Comparison of ENCODE assay signal across 10 mouse cellular contexts in genomic region chr5:129217481-129218221, GRCm38 (mm10).
DNase-seq lines count a peak whose midpoint lies in the region; ATAC-seq and TF ChIP-seq lines count a peak whose summit lies in the region.
"Had no signal": no experiment of that assay in that cellular context is flagged by ENCODE, and none has a peak within 500 bp of the region (broad histone marks: within the 10 kb centered on the region; RNA-seq: fewer than 3 reads in every experiment).

No protein-coding gene starts in this region.

- in situ Hi-C loops in ES-E14 (cut with MboI; ENCODE audit: low sequenced_read_pairs in 2 of 2, unreplicated experiment in 2 of 2), result no loop called here

- 12% methylated on average over 22 of the region's 22 CpGs for WGBS in heart, embryonic 13.5 days
- 19% methylated on average over 22 of the region's 22 CpGs for WGBS in forebrain, embryonic 11.5 days
- 8% methylated on average over 22 of the region's 22 CpGs for WGBS in limb, embryonic 13.5 days

- peaks cover 5% of the 10 kb centered on the region; the same call in 1 of the 2 replicates for H3K9me3 ChIP-seq in heart, embryonic 13.5 days
- H3K9me3 ChIP-seq in ES-E14 (ENCODE audit: control insufficient read depth, insufficient read depth, low read depth, low read length), result no peaks in the 10 kb centered on the region
- no peaks in the 10 kb centered on the region for H3K9me3 ChIP-seq in forebrain, embryonic 11.5 days (ENCODE audit: control insufficient read depth, low read length)
- H3K9me3 ChIP-seq in limb, embryonic 13.5 days, result 0 out of 2 replicates have a peak, but pooled peaks cover 2% of the 10 kb centered on the region

- 0 out of 2 replicates have a peak overlapping the region, but pooled peaks have one; percentile 11 for H3K4me3 ChIP-seq in heart, embryonic 13.5 days
- no peak overlapping the region for H3K4me3 ChIP-seq in ES-E14 (ENCODE audit: insufficient read depth in 1 of 2, low read depth in 1 of 2, low read length in 2 of 2, poor library complexity in 1 of 2, severe bottlenecking in 1 of 2)
- H3K4me3 ChIP-seq in forebrain, embryonic 11.5 days (ENCODE audit: low read depth, low read length), result no peak overlapping the region
- H3K4me3 ChIP-seq in limb, embryonic 13.5 days, result peak overlapping the region; percentile 21; the same call in 1 of the 2 replicates
- H3K4me3 ChIP-seq: erythroblast, embryonic 14.5 days had no signal

- no peak overlapping the region for H3K27ac ChIP-seq in heart, embryonic 13.5 days (replicated peaks)
- no peak overlapping the region for H3K27ac ChIP-seq in ES-E14 (ENCODE audit: insufficient read depth, low read depth, low read length, poor library complexity, severe bottlenecking)
- H3K27ac ChIP-seq in forebrain, embryonic 11.5 days (ENCODE audit: low read depth, low read length), result peak overlapping the region; percentile 27; the same call in 1 of the 2 replicates
- H3K27ac ChIP-seq in limb, embryonic 13.5 days, result no peak overlapping the region

- H3K9ac ChIP-seq in heart, embryonic 13.5 days, result no peak overlapping the region
- no peak overlapping the region for H3K9ac ChIP-seq in ES-E14 (ENCODE audit: insufficient read depth, low read depth, low read length, poor library complexity, severe bottlenecking)
- H3K9ac ChIP-seq in forebrain, embryonic 11.5 days (ENCODE audit: low read length), result no peak overlapping the region
- no peak overlapping the region for H3K9ac ChIP-seq in limb, embryonic 13.5 days

- no peaks in the 10 kb centered on the region for H3K36me3 ChIP-seq in heart, embryonic 13.5 days
- no peaks in the 10 kb centered on the region for H3K36me3 ChIP-seq in ES-E14 (ENCODE audit: control insufficient read depth, insufficient read depth, low read length, poor library complexity, severe bottlenecking)
- no peaks in the 10 kb centered on the region for H3K36me3 ChIP-seq in forebrain, embryonic 11.5 days (ENCODE audit: control insufficient read depth, insufficient read depth, low read length)
- H3K36me3 ChIP-seq in limb, embryonic 13.5 days, result no peaks in the 10 kb centered on the region

- peaks cover 5% of the 10 kb centered on the region for H3K4me1 ChIP-seq in heart, embryonic 13.5 days
- peaks cover 7 to 29% of the 10 kb centered on the region in 2 experiments for H3K4me1 ChIP-seq in ES-E14 (ENCODE audit: control insufficient read depth in 2 of 2, insufficient read depth in 2 of 2, low read length in 2 of 2, poor library complexity in 1 of 2)
- H3K4me1 ChIP-seq in forebrain, embryonic 11.5 days (replicated peaks; ENCODE audit: control insufficient read depth, insufficient read depth, low read length), result peaks cover 12% of the 10 kb centered on the region
- no peaks in the 10 kb centered on the region for H3K4me1 ChIP-seq in limb, embryonic 13.5 days

- no peak for ATAC-seq in heart, embryonic 13.5 days (ENCODE audit: extremely low read depth, insufficient number of reproducible peaks, low FRiP score, low TSS enrichment)
- ATAC-seq in forebrain, embryonic 11.5 days (replicated peaks; ENCODE audit: low FRiP score), result no peak
- ATAC-seq in limb, embryonic 13.5 days (ENCODE audit: low FRiP score, low read depth), result no peak
- no peak for ATAC-seq in cerebellum, adult (ENCODE audit: insufficient number of reproducible peaks, low FRiP score, low TSS enrichment)

- DNase-seq in heart, postnatal 36 days, result no peak
- DNase-seq in ES-E14 (ENCODE audit: low read depth, low spot score), result peak; percentile 48
- peak; percentile 60 for DNase-seq in forebrain, embryonic 11.5 days (ENCODE audit: low spot score)
- DNase-seq in thymus, postnatal 36 days, result peak; percentile 3 to 13
- DNase-seq in right cerebral cortex, adult 2 months (ENCODE audit: low spot score in 2 of 2), result no peak

- peak overlapping the region; percentile 51 for H3K4me2 ChIP-seq in heart, embryonic 13.5 days
- peak overlapping the region; percentile 27; the same call in 1 of the 2 replicates for H3K4me2 ChIP-seq in forebrain, embryonic 11.5 days (ENCODE audit: low read depth, low read length, severe bottlenecking)
- H3K4me2 ChIP-seq in limb, embryonic 13.5 days (replicated peaks), result peak overlapping the region; percentile 56

- intact Hi-C loops in heart, postnatal 36 days (cut with DNase I), result no loop called here

- H3K27me3 ChIP-seq in heart, embryonic 13.5 days (replicated peaks), result peaks cover 21% of the 10 kb centered on the region
- no peaks in the 10 kb centered on the region for H3K27me3 ChIP-seq in forebrain, embryonic 11.5 days (ENCODE audit: control insufficient read depth, insufficient read depth, low read length)
- H3K27me3 ChIP-seq in limb, embryonic 13.5 days, result peaks cover 11% of the 10 kb centered on the region
- H3K27me3 ChIP-seq: CH12.LX had no signal

TF ChIP-seq in ES-E14, 5 proteins besides CTCF, POLR2A, EP300 and RAD21:
- no peak for TF ChIP-seq ZNF384 (IDR thresholded peaks at IDR 0.05; ENCODE audit: low read depth, low read length)
- TF ChIP-seq ZC3H11A (IDR thresholded peaks at IDR 0.05; ENCODE audit: borderline replicate concordance, low read depth, low read length), result no peak
- no peak for TF ChIP-seq MAFK (IDR thresholded peaks at IDR 0.05; ENCODE audit: insufficient read depth, low read depth, low read length)
- no peak for TF ChIP-seq HCFC1 (IDR thresholded peaks at IDR 0.05; ENCODE audit: borderline replicate concordance, insufficient read depth, low read length)
- TF ChIP-seq CHD2 (IDR thresholded peaks at IDR 0.05; ENCODE audit: low read depth, low read length), result no peak

Comparison
In these comparisons a context has a peak if more than half of its experiments do, and no peak if none do; other contexts are left out.
1. H3K4me3 ChIP-seq: peak in heart, embryonic 13.5 days (single experiment) and limb, embryonic 13.5 days (single experiment); none in ES-E14 (0 of 2) and forebrain, embryonic 11.5 days (single experiment).
2. DNase-seq: peak in ES-E14 (single experiment), forebrain, embryonic 11.5 days (single experiment) and thymus, postnatal 36 days (2 of 2); none in heart, postnatal 36 days (0 of 2) and right cerebral cortex, adult 2 months (0 of 2).
3. Peak in every context shown above with its lines, with median percentiles within 50 percentile points of each other: H3K4me2 ChIP-seq.